Mouse (Mus musculus): ENCODE results near the gene Wdr90. TPM values are rescaled to one million over a fixed set of nuclear protein-coding genes. Genes with fewer than 3 reads are reported as not detected.

The Wdr90 gene
- polyA plus RNA-seq (2021; fragmentation: Nextera tagmentation), result 1.5 and 2.0 TPM in 2 replicates
- long read RNA-seq, experiment 1, partial matches to known transcripts, result 4 of 15 reads
- long read RNA-seq, experiment 1, other reads (novel, unspliced or antisense), result 11 of 15 reads
- long read RNA-seq, experiment 2, partial matches to known transcripts, result 2 of 2 reads
- long read RNA-seq, experiment 2, other reads (novel, unspliced or antisense), result 0 of 2 reads

GRCm38 (mm10) chr17:25860832-25861703 lies at the start of gene Wdr90:
Gene Wdr90, minus strand, starts transcription at chr17:25861501.

DNA sequence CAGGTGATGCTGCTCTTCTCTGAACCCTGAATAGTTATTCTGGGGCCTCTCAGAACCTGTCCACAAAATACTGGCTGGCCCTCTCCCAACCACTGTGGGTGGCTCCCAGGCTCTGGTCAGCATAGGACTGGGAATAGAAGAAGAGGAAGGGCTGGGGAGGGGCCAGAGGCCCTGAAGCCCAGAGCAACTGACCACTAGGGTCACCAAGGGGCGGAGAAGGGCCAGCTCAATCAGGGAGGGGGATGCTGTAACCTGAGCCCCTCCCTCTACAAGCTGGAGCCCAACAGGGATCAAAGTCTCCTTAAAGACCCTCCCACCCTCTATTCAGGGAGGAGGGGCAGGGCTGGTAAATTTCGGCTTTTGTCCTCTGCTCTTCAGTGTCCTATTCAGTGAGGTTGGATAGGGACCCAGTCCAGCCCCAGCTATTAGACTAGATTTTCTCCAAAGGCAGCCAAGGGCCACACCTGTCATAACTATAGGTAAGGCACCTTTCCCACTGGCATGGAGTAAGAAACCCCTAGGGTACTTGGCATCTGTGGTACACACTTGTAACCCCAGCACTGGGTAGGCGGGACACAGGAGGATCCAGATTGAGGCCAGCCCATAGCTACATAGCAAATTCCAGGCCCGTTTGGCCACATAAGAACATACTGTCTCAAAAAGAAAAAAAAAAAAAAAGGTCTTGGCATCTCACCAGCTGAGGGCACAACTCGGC lies 19.1 kb upstream of the Wdr90 start, which contains the start of gene Wfikkn1:
TSS of gene Wfikkn1 (minus strand) at position 663 of the 715 bp plus-strand sequence.

GRCm38 (mm10) chr17:25874721-25875170 lies 13.4 kb upstream of the Wdr90 start, which contains the start of gene Mettl26:
Gene Mettl26, plus strand, starts transcription at chr17:25875074.

DNA sequence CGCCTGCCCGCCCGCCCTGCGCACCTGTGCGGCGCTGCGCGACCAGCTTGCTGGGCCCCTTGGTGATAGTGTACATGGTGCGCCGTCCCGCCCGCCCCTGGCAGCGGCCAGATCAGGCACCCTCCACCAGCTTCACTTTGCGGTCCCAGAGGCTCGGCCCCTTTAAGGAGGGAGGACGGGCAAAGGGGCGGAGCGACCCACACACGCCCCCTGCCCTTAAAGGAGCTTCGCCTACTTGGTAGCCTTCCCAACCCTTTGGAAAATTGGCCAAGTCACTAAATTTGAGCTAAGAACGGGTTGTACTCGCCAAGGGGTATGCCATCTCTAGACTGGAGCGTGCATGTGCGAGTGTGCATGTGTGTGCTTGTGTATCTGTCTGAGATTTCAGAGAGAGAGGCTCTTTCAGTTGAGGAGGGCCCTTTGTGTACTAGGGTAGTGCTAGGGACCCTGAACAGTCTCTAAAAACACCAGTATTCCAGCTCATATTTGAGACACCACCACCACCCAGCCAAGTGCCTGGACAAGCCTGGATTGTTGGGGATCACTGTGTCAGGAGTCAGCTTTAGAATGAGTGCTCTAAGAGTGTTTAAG lies 7.4 kb upstream of the Wdr90 start, which contains the start of gene Mcrip2:
TSS of gene Mcrip2 (minus strand) at position 164 of the 591 bp plus-strand sequence.

DNA sequence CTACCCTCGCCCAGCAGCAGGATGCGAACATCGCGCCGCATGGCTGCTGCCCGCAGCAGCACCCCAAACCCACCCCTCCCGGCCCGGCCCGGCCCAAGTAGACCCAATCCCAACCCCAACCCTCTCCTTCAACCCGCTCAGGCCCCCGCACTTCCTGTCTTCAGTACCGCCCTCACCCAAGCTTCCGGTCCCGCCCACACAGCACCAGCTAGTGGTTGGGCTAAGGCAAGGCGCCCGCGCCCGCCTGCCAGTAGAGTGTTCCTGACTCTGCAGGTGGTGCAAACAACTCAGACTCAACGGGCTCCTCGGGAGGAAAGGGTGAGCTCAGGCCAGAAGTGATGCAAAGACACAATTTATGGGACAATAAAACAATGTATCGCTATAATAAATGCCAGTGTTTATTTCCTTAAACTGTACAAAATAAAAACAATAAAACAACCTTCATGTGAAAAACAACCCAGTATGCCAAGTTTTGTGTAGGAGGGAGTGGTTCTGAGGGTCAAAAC lies 16.9 kb downstream of the Wdr90 start, which contains the start of gene Rhot2:
TSS of gene Rhot2 (minus strand) at position 456 of the 506 bp plus-strand sequence.

GRCm38 (mm10) chr17:25841117-25841880 lies 20.0 kb downstream of the Wdr90 start, which contains the start of gene Gm20683:
Gene Gm20683, minus strand, starts transcription at chr17:25841763.

GRCm38 (mm10) chr17:25837076-25837410 lies 24.3 kb downstream of the Wdr90 start, which contains the start of gene Rhbdl1:
Gene Rhbdl1, minus strand, starts transcription at chr17:25837295.

GRCm38 (mm10) chr17:25833291-25833663 lies 28.0 kb downstream of the Wdr90 start, which contains the start of gene Stub1:
Gene Stub1, minus strand, starts transcription at chr17:25833404.

DNA sequence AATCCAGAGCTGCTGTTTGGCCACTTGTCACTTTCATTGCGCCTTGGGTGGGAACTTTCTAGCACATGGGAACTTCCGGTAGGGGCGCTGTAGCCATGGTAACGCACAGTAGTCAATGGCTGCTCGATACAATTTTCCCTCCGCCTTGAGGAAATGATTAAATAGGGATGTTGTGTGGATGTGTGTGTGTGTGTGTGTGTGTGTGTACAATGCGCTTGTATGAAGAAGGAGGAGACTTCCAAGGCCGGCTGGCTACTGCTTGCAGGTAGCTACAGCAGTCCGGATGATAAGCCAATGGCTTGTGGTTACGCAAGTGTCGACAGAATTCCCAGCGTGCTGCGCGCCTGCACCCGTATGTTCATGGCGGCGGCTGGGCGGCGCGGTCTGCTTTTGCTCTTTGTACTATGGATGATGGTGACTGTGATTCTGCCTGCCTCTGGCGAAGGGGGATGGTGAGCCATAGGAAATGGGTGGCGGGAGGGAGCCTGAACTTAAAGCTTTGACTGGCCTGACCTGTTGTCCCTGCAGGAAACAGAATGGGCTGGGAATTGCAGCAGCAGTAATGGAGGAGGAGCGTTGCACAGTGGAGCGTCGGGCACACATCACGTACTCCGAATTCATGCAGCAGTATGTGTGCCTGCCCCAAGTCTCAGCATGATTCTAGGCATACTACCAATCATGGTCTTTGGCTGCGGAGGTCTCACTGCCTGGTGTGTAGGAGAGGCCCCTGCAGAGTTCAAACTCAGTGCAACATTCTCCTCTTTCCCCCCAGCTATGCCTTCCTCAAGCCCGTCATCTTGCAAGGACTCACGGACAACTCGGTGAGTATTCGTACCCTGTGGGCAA lies 32.4 kb downstream of the Wdr90 start, which contains the start of gene Jmjd8:
TSS of gene Jmjd8 (plus strand) at position 156 of the 846 bp plus-strand sequence.

DNA sequence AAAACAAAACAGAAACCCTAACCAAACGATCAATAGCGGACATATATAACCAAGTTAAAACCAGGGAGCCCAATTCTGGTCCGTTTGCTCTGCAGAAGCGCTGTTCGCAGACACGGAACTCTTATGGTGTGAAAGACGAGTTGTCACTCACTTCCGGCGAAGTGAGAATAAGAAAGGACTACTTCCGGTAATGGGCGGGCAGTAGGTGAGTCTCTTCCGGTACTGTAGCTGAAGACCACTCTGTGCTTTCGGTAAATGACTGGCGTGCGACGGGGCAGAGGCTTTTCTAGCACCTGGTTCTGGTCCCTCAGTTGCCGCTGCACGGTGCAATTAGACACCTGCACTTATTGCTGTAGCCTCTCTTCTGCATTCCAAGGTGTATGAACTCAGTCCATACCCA lies 37.8 kb downstream of the Wdr90 start, which contains the start of gene Wdr24:
TSS of gene Wdr24 (plus strand) at position 176 of the 400 bp plus-strand sequence.

DNA sequence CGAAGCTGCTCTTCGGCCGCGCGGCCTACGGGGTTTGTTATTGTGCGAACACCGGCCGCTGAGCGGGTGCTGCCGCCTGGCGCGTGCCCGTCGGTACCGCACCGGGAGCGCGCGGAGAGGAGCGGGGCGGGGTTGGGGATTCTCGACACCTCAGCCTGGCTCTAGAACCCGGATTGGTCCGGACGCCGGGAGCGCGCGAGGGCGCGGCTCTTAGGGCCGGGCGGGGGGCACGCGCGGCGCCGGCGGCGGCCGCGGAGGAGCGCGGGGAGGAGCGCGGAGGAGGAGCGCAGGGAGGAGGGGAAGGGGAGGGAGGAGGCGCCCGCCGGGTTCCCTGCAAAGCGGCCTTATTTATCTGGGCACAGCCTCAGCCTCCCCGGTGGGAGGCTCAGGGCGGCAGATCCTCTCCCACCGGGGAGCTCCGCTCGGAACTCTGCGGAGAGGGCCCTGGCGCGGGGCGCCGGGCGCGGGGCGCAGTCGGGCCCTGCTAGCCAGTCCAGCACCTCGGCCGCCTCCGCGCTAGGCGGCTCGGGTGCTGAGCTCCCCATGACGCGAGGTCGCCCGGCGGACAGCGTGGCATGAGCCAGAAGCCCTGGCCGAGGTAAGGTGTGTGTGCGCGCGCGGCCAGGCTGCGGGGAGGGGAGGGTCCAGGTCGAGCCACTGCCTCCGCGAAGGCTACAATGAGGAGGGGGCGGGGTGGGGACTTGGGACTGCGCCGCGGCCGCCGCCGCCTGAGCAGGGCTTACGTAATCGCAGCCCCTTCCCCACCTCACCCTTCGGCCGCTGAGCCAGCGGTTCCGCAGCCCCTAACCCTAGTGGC lies 52.3 kb downstream of the Wdr90 start, which contains the start of gene Fbxl16:
TSS of gene Fbxl16 (plus strand) at position 297 of the 817 bp plus-strand sequence.

GRCm38 (mm10) chr17:25796951-25797369 lies 64.3 kb downstream of the Wdr90 start, which contains the start of gene Metrn:
Gene Metrn, minus strand, starts transcription at chr17:25797136.

GRCm38 (mm10) chr17:25795609-25796092 lies 65.7 kb downstream of the Wdr90 start, which contains the start of gene AC134908.4:
Gene AC134908.4, minus strand, starts transcription at chr17:25795659.

Other genes with a start within 250 kb of the Wdr90 start
- 835 and 992 TPM in 2 replicates for gene Gng13, start 144.3 kb downstream of the Wdr90 start, polyA plus RNA-seq (2021; fragmentation: Nextera tagmentation)
- gene Chtf18, start 134.1 kb downstream of the Wdr90 start, polyA plus RNA-seq (2021; fragmentation: Nextera tagmentation), result 0.97 and 1.5 TPM in 2 replicates
- gene Rpusd1, start 133.8 kb downstream of the Wdr90 start, polyA plus RNA-seq (2021; fragmentation: Nextera tagmentation), result 59.3 and 64.4 TPM in 2 replicates
- 0.20 and 0.21 TPM in 2 replicates for gene Mslnl, start 125.5 kb downstream of the Wdr90 start, polyA plus RNA-seq (2021; fragmentation: Nextera tagmentation)
- 0.72 and 1.0 TPM in 2 replicates for gene Msln, start 107.1 kb downstream of the Wdr90 start, polyA plus RNA-seq (2021; fragmentation: Nextera tagmentation)
- gene Narfl, start 87.7 kb downstream of the Wdr90 start, polyA plus RNA-seq (2021; fragmentation: Nextera tagmentation), result 27.4 and 37.4 TPM in 2 replicates
- 114 and 123 TPM in 2 replicates for gene Haghl, start 75.8 kb downstream of the Wdr90 start, polyA plus RNA-seq (2021; fragmentation: Nextera tagmentation)
- gene Ccdc78, start 74.9 kb downstream of the Wdr90 start, polyA plus RNA-seq (2021; fragmentation: Nextera tagmentation), result 0.31 and 0.39 TPM in 2 replicates
- 147 and 187 TPM in 2 replicates for gene Fam173a, start 68.6 kb downstream of the Wdr90 start, polyA plus RNA-seq (2021; fragmentation: Nextera tagmentation)
- 4.0 and 5.4 TPM in 2 replicates for gene AC134908.4, start 65.8 kb downstream of the Wdr90 start, polyA plus RNA-seq (2021; fragmentation: Nextera tagmentation)
- gene Metrn, start 64.4 kb downstream of the Wdr90 start, polyA plus RNA-seq (2021; fragmentation: Nextera tagmentation), result 11.7 and 12.8 TPM in 2 replicates
- 213 and 331 TPM in 2 replicates for gene Fbxl16, start 52.4 kb downstream of the Wdr90 start, polyA plus RNA-seq (2021; fragmentation: Nextera tagmentation)
- gene Wdr24, start 37.9 kb downstream of the Wdr90 start, polyA plus RNA-seq (2021; fragmentation: Nextera tagmentation), result 12.1 and 16.0 TPM in 2 replicates
- gene Jmjd8, start 32.6 kb downstream of the Wdr90 start, polyA plus RNA-seq (2021; fragmentation: Nextera tagmentation), result 31.5 and 33.5 TPM in 2 replicates
- gene Stub1, start 28.1 kb downstream of the Wdr90 start, polyA plus RNA-seq (2021; fragmentation: Nextera tagmentation), result 348 and 416 TPM in 2 replicates
- gene Rhbdl1, start 24.2 kb downstream of the Wdr90 start, polyA plus RNA-seq (2021; fragmentation: Nextera tagmentation), result 10.7 and 55.8 TPM in 2 replicates
- 1.4 and 5.1 TPM in 2 replicates for gene Gm20683, start 19.7 kb downstream of the Wdr90 start, polyA plus RNA-seq (2021; fragmentation: Nextera tagmentation)
- gene Rhot2, start 16.6 kb downstream of the Wdr90 start, polyA plus RNA-seq (2021; fragmentation: Nextera tagmentation), result 7.3 and 8.2 TPM in 2 replicates
- gene Mcrip2, start 7.3 kb upstream of the Wdr90 start, polyA plus RNA-seq (2021; fragmentation: Nextera tagmentation), result 35.6 and 38.4 TPM in 2 replicates
- 65.7 and 79.7 TPM in 2 replicates for gene Mettl26, start 13.6 kb upstream of the Wdr90 start, polyA plus RNA-seq (2021; fragmentation: Nextera tagmentation)
- 0.06 and 0.07 TPM in 2 replicates for gene Wfikkn1, start 19.4 kb upstream of the Wdr90 start, polyA plus RNA-seq (2021; fragmentation: Nextera tagmentation)
- 8.7 and 18.7 TPM in 2 replicates for gene Rab40c, start 58.2 kb upstream of the Wdr90 start, polyA plus RNA-seq (2021; fragmentation: Nextera tagmentation)
- 94.5 and 96.0 TPM in 2 replicates for gene Pigq, start 83.4 kb upstream of the Wdr90 start, polyA plus RNA-seq (2021; fragmentation: Nextera tagmentation)
- gene Nhlrc4, start 83.5 kb upstream of the Wdr90 start, polyA plus RNA-seq (2021; fragmentation: Nextera tagmentation), result 0.26 and 0.48 TPM in 2 replicates
- gene A930017K11Rik, start 91.1 kb upstream of the Wdr90 start, polyA plus RNA-seq (2021; fragmentation: Nextera tagmentation), result 0.49 and 0.78 TPM in 2 replicates
- gene Capn15, start 124.3 kb upstream of the Wdr90 start, polyA plus RNA-seq (2021; fragmentation: Nextera tagmentation), result 9.2 and 14.4 TPM in 2 replicates
- gene Rab11fip3, start 208.1 kb upstream of the Wdr90 start, polyA plus RNA-seq (2021; fragmentation: Nextera tagmentation), result 7.5 and 13.3 TPM in 2 replicates
- gene Decr2, start 228.8 kb upstream of the Wdr90 start, polyA plus RNA-seq (2021; fragmentation: Nextera tagmentation), result 39.5 and 46.4 TPM in 2 replicates
- gene Nme4, start 234.1 kb upstream of the Wdr90 start, polyA plus RNA-seq (2021; fragmentation: Nextera tagmentation), result 6.0 and 6.4 TPM in 2 replicates

All from left cerebral cortex, adult 6 months (tissue).